Mouse (Mus musculus): ENCODE measurements around the gene Kri1.
"Not testable (repeated sequence)": the region's sequence is repeated elsewhere in the genome, so short reads cannot be mapped to it uniquely, and the experiment has no call there.

Gene Kri1

DNA sequence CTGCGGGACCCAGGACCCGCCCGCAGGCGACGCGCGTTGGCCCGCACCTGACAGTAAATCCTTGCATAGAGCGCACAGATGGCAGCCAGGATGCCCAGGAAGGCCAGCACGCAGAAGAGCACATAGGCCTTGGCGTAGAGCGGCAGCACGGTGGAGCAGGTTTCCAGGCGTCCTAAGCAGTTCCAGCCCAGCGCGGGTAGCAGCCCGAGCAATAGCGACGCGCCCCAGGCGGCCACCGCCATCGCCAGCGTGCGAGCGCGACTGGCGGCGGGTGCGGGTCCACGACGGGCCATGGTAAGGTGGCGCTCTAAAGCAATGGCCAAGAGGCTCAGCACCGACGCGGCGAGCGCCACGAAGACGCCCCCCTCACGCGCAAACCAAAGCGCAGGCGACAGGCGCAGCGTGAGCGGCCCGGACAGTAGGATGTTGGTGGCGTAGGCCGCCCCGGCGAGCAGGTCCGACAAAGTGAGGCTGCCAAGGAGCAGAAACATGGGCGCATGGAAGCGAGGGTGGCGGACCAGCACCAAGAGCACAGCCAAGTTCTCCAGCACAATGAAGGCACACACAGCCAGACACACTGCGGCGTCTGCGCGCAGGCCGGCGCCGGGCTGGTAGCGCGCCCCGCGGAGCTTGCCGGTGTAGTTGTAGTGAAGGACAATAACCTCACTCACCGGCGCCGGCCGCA, 43.2 kb downstream of the Kri1 start:
- no peak for DNase-seq (ENCODE audit: low read depth, low spot score)

DNA sequence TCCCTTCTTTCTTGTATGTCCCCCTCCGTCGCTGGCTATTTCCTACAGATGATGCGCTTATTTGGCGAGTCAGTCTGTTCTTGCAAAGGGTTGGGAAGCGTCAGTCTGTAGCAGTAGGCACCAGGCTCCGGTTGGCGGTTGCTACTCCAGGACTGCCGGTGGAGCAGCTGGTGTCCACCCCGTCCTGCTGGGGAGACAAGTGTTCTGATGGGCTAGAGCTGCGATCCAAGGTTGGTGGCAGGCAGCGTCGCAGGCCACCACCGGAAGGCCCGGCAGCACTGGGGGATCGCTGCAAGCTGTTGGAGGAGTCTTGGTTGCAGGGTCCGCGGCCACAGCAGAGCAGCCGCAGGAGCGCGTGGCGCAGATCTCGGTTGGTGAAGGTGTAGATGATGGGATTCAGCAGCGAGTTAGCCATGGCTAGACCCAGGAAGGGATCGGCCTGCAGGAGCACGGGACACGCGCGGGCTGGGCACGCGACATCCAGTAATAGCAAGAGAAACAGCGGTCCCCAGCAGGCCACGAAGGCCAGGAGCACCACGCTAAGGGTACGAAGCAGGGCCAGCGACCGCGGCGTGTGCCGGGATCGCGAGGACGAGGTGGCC, 43.8 kb downstream of the Kri1 start:
- DNase-seq (ENCODE audit: low read depth, low spot score): no peak

DNA sequence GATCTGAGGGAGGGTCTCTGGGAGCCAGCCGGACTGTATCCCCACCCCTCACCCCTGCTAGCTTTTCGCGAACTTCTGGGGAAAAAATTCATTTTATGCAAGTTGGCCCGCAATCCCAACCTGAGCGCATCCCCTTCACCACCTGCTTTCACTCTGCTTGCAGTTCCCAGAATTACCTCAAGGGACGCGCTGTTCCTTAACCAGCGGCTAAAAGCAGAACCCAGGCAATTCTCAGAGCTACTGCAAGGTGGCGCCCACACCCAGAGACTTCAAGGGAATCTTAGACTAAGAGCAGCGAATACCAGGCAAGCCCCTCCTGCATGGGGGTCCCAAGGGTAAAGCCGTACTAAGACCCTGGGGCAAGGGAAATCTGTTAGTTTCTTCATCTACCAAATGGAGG, 46.4 kb downstream of the Kri1 start:
- DNase-seq (ENCODE audit: low read depth, low spot score): peak; percentile 81

DNA sequence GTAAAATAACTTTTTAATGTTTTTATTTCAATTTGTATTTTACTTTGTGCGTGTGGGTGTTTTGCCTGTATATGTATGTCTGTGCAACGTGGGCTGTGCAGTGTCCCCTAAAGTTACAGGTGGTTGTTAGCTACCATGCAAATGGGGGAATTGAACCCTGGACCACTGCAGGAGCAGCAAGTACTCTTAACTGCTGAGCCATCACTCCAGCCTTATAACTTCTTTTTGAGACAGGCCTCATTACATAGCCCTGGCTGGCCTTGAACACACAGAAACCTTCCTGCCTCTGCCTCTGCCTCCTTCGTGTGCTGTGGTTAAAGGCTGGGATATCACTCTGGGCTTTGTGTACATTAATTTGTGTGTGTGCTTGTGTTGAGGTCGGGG, 48.3 kb downstream of the Kri1 start:
- DNase-seq (ENCODE audit: low read depth, low spot score): no peak

DNA sequence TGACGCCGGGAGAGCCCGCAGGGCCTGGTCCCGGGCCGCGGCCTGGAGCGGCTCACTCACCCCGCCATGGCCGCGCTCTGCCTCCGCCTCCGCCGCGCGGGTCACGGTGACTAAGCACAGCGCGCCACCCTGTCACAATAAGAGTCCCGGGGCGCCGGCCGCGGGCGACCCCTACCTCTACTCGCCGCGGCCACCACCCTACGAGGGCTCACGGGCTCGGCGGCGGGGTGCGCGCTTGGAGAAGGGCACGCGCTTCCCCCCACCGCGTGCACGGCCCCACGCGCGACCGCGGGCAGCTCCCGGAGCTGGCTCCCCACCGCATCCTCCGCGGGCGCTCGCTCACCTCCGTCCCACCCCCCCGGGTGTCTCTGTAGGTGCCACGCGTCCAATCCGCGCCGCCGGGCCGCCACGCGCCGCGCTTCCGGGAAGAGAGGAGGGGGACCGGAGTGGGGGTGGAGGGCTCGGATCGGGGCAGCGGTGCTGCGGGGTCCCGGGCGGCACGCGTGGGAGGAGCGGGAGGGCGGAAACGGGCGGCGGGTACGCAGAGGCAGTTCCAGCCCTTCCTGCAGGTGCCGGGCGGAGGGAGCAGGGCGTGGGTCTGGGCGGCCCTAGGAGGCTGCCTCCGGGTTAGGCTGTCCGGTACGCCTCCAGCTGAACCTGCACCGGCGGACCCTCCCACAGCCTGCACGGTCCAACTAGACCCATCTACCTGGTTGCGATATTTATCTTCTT, 48.9 kb downstream of the Kri1 start, which contains the start of gene Keap1:
TSS of gene Keap1 (minus strand) at position 629 of the 732 bp plus-strand sequence.
- DNase-seq (ENCODE audit: low read depth, low spot score): peak; percentile 71

DNA sequence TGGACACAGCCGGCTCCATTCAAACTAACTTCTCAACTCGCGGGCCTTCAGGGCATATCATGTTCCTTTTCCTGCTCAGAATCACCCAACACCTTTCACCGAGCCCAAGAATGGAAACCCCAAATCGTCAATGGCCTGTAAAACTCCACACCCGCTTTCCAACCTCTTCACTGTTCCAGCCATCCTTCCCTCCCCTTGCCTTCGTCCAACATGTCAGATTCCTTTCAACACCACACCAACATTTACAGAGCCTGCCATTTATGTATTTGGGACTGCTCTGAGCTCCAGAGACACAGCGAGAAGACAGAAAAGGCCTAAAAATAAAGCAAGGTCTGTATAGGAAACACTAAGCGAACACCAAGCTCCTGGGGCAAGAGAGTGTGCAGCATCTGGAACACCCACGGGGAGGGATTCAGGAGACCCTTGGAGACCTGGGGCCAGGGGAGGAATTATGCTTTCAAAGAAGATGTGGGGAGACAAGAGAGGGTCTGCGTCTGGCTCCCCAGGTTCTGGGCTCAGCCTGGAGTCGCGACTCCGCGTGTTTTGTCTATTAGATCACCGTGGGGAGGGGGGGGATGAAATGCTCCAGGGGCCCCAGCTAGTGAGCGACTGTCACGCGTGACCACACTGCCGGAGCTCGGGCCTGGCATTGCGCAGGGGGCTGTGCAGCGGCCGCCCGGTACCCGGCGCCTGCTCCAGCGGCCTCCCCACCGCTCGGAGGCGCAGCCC, 49.6 kb downstream of the Kri1 start:
- DNase-seq (ENCODE audit: low read depth, low spot score): peak; percentile 58

DNA sequence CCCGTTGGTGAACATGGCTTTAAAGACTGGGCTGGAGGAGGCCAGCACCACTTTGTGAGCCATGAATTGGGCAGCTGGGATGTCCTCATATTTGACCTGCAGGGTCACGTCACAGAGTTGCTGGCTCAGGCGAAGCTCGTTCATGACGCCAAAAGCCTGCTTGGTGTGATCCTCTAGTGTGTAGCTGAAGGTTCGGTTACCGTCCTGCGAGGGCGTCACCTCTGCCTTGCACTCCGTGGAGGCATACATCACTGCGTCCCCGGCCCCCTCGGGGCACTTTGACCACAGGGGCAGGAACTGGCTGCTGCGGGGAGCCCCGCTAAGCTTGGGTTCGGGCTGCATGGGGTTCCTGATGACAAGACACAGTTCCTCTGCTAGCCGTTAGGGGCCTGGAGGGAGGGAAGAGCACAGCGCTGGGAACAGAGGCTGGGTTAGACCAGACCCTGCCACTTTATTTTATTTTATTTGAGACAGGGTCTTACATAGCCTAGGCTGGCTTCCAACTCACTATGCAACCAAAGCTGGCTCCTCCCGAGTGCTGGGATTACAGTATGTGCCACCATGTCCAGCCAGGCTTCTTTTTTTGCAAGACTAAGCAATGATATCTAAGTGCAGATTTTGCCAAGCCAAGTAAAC, 50.3 kb downstream of the Kri1 start:
- DNase-seq (ENCODE audit: low read depth, low spot score): no peak

DNA sequence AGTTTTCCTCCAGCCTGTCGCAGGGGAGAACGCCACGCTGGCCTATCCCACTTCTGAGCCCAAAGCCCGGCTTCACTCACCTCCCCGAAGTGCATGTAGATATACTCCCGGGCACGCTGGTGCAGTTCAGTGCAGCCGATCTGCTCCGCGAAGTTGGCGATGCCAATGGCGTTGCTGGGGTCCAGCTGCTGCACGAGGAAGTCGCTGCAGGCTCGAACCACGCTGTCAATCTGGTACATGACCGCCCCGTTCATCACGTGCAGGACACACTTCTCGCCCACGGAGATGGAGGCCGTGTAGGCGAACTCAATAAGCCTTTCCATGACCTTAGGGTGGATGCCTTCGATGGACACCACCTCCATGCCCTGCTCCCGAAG, 50.8 kb downstream of the Kri1 start:
- no peak for DNase-seq (ENCODE audit: low read depth, low spot score)

DNA sequence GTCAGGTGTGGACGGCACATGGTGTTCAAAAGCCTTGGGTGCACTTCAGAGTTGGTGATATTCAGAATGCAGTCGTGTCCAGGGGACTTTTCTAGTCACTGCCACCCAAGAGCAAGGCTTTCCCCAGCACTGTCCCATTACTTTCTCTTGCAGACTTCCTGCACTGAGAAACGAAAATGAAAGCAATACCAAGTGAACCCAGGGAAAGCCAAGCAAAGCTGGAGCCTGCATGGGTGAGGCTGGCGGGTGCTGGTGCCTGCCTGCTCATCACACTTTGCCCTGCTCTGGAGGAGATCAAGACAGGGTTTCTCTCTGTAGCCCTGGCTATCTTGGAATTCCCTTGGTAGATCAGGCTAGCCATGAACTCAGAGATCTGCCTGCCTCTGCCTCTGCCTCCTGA, 52.4 kb downstream of the Kri1 start:
- DNase-seq (ENCODE audit: low read depth, low spot score): no peak

DNA sequence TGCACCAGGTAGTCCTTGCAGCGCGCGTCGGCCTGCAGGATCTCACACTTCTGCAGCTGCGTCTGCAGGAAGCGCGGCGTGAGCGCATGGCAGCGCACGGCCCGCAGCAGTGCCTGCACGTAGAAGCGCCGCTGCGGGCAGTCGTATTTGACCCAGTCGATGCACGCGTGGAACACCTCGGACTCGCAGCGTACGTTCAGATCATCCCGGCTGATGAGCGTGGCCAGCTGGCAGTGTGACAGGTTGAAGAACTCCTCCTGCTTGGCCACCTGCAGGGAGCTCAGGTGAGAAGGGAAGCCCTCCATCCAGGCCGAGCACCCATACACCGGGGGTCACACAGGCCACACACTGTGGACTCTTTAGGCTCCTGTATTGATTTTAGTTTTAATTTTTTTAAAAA, 54.0 kb downstream of the Kri1 start:
- DNase-seq (ENCODE audit: low read depth, low spot score): no peak

DNA sequence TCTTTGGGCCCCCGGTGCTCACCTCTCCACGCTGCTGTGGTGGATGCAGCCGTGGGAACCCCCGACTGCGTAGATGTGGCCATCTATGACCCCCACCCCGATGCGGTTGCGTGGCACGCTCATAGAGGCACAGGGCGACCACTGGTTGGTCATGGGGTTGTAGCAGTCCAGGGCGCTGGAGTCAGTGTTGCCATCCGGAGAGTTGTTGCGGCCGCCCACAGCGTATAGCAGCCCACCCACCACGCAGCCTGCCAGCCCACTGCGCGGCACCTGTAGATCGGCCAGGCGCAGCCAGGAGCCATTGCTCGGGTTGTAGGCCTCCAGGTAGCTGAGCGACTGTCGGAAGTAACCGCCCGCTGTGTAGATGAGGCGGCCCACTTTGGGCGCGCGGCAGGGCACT, 54.4 kb downstream of the Kri1 start:
- no peak for DNase-seq (ENCODE audit: low read depth, low spot score)

DNA sequence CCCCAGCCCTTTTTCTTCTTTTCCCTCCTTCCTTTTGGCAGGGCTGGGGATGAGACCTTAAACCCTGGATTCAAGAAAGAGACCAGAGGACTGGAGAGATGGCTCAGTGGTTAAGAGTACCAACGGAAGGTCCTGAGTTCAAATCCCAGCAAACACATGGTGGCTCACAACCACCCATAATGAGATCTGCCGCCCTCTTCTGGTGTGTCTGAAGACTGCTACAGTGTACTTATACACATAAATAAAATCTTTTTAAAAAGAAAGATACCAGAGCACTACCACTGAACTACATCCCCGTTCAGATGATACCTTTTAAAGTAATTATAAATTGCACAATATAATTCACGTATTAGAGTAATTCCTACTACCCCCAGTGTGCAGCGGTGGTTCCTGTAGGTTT, 54.9 kb downstream of the Kri1 start:
- no peak for DNase-seq (ENCODE audit: low read depth, low spot score)

DNA sequence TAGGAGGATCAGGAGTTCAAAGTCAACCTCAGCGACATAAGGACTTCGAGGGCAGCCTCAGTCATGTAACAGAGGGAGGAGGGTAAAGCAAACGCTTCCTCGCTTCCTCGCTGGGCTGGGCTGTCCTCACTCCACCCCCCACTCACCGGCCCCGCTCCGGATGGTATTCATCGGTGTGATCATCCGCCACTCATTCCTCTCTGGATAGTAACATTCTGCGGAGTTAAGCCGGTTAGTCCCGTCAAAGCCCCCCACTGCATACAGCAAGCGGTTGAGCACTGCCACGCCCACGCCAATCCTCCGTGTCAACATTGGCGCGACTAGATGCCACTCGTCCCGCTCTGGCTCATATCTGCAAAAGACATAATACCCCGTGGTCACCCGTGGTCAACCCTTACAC, 56.2 kb downstream of the Kri1 start:
- no peak for DNase-seq (ENCODE audit: low read depth, low spot score)

DNA sequence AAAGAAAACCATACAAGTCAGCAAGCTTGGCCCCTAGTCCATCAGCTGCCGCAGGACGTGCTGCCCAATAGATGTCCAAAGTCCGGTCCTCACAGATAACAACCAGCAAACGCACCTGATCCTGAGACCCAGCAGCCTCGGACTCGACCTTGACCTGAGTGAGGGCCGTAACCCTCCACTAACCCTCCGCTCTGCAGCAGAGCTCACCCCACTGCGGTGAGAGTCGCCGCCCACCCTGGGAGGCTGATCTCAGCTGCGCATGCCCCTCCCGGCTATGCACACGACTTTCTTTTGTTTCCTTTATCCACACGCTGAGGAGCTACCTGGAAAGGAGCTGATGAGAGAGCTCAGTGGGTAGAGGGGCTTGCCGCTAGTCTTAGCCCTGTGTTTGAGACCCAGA, 60.4 kb downstream of the Kri1 start:
- DNase-seq (ENCODE audit: low read depth, low spot score): no peak

DNA sequence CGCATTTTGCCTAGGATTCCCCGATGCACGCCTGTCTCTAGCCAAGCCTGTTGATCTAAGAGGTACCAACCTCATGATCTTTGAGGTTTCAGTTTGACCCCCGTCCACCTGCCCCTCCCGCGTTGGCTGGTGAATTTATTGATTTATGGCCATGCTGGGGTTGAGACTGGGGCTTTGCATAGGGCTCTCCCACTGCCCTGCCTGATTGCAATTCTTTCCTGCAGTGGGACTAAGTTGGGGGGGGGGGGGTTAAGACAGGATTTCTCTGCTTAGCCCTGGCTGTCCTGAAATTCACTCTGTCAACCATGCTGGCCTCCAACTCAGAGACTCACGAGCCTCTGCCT, 62.4 kb downstream of the Kri1 start:
- DNase-seq (ENCODE audit: low read depth, low spot score): no peak

DNA sequence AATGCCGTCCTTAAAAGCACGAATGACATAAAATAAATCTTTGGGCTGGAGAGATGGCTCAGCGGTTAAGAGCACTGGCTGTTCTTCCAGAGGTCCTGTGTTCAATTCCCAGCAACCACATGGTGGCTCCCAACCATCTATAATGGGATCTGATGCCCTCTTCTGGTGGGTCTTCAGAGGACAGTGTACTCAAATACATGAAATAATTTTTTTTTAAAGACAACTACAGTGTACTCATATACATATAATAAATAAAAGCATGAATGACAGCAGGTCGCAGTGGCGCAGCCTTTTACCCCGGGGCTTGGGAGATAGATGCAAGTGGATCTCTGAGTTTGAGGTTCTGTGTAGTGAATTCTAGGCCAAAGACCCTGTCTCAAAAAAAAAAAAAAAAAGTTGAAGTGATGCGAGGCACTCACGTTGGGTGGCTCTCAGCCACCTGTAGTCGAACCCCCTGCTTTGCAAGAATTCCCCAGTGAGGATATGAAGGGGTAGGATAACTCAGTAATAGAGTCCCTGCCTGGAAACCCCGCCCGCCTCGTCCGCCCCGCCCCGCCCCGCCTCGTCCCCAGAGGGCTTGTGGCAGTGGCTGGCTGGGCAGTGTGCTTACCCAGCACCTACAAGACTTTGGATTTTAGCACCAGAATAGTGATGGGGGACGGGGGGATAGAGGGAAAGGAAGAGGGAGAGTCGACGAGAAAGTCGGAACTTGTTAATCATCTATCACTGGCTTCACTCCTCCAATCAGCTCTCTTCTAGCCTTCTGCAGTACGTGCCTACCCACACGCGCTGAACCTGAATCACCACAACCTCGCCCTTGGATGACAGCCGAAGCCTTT, 63.0 kb downstream of the Kri1 start:
- DNase-seq (ENCODE audit: low read depth, low spot score): no peak

DNA sequence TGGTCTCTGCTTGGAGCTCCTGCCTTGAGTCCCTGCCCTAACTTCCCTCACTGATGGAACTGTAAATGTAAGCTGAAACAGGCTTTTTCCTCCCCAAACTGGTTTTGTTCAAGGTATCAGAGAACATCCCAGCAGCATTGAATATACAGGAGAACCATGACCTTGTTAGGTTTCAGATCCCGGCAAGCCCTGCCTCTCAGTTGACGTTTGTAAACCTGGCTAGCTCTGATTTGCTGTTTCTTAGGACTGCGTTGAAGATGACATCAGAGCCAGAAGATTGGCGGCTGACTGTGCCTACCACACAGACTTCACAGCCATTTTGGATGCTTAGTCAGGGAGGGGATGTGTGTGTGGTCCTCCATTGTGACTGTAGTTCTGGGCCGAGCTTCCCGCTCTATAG, 63.9 kb downstream of the Kri1 start:
- DNase-seq (ENCODE audit: low read depth, low spot score): no peak

DNA sequence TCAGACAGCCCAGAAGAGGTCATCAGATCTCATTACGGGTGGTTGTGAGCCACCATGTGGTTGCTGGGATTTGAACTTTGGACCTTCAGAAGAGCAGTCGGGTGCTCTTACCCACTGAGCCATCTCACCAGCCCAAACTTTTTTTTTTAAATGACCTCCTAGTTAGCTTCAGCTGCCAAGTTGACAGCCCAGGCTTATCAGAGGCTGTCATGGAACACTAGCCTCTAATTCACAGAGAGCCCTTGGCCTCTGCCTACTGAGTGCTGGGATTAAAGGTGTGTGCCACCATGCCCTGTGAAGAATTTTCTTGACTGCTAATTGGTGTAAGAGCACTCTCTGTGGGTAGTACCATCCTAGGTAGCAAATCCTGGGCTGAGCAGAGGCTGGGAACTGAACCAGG, 64.3 kb downstream of the Kri1 start:
- not testable (repeated sequence) for DNase-seq (ENCODE audit: low read depth, low spot score)

All from forelimb bud, embryonic 11.5 days (tissue).